Mouse (Mus musculus) heart, adult 2 months (tissue): Measurements from ENCODE around the gene Lipe. TPM values are rescaled to one million over a fixed set of nuclear protein-coding genes. Genes with fewer than 3 reads are reported as not detected.

Experiments used
- DNase-seq, 2 experiments: peaks; one replicate each; pipeline ENCODE4 v3.0.0; 2021
- H3K27ac ChIP-seq: fragments of 200-600 bp; 2 replicates; pipeline ENCODE4 v1.8.1; 2022
- H3K27me3 ChIP-seq: fragments of 200-500 bp; 2 replicates; pipeline ENCODE4 v1.6.1; 2012; ENCODE audit warnings: mild to moderate bottlenecking, low read length, inconsistent platforms, mixed read lengths; ENCODE audit not compliant: control insufficient read depth, insufficient read depth
- H3K36me3 ChIP-seq: fragments of 200-500 bp; 2 replicates; pipeline ENCODE4 v1.6.1; 2012; ENCODE audit warnings: low read length, inconsistent platforms; ENCODE audit not compliant: control insufficient read depth, insufficient read depth
- H3K4me1 ChIP-seq: fragments of 200-500 bp; 2 replicates; pipeline ENCODE4 v1.6.1; 2011; ENCODE audit warnings: low read length; ENCODE audit not compliant: control insufficient read depth, insufficient read depth
- H3K4me3 ChIP-seq: fragments of 200-600 bp; 2 replicates; pipeline ENCODE4 v1.8.1; 2022
- H3K79me2 ChIP-seq: fragments of 200-500 bp; replicated peaks from 2 replicates; pipeline ENCODE4 v1.6.1; 2012; ENCODE audit warnings: mild to moderate bottlenecking, inconsistent platforms, low read length, moderate library complexity, mixed read lengths; ENCODE audit not compliant: control insufficient read depth, insufficient read depth
- H3K9ac ChIP-seq: fragments of 200-500 bp; 2 replicates; pipeline ENCODE4 v1.6.1; 2012; ENCODE audit warnings: low read depth, mild to moderate bottlenecking, control low read depth, inconsistent platforms, low read length, mixed read lengths
- CTCF ChIP-seq: fragments of 200-600 bp; IDR thresholded peaks from 2 replicates; pipeline ENCODE4 v1.8.1; 2022; ENCODE audit warnings: antibody characterized with exemption, mild to moderate bottlenecking, moderate library complexity
- EP300 ChIP-seq: fragments of 200-500 bp; IDR thresholded peaks from 2 replicates; pipeline ENCODE4 v1.6.1; 2011; ENCODE audit warnings: low read depth, low read length, control low read depth; ENCODE audit not compliant: insufficient read depth
- POLR2A ChIP-seq: fragments of 200-500 bp; IDR thresholded peaks from 2 replicates; pipeline ENCODE4 v1.6.1; 2011; ENCODE audit warnings: mild to moderate bottlenecking, low read depth, low read length, control low read depth; ENCODE audit not compliant: insufficient read depth
- WGBS: fragments of 180-500 bp; shearing (Covaris S2); methylation state at CpG from one replicate; pipeline ENCODE4 v1.1.7; 2018; 5-methylcytosine and 5-hydroxymethylcytosine counted together
- intact Hi-C: fragments of 180-260 bp; cut with DNase I; formaldehyde crosslinking; loops from one replicate; pipeline ENCODE4 v1.15.1; 2025
- polyA plus RNA-seq: library from polyadenylated mRNA; depleted of rRNA; stranded (reverse); fragments of >200 nt; gene quantifications from 2 replicates; pipeline ENCODE4 v1.2.3, GENCODE M21; 2012
- total RNA-seq, 2 experiments: library from RNA; stranded (reverse); gene quantifications; 2 replicates each; pipeline ENCODE4 v1.2.3; 2021

Lipe gene
- total and polyA plus RNA-seq, 3 experiments, result 42.7 to 97.8 (median 44.1) TPM

GRCm38 (mm10) chr7:25378181-25379100 is 20.1 kb downstream of the Lipe start:
- DNase-seq, result no peak
- intact Hi-C loops, result loop anchor here (2.0 to 5.0 kb wide), 2 partner anchors 16 to 131 kb away; no protein-coding TSS in a partner anchor

GRCm38 (mm10) chr7:25377100-25377700 is 21.3 kb downstream of the Lipe start:
- WGBS, result 33% methylated on average over 8 of the region's 8 CpGs
- Histone ChIP-seq H3K9ac (no peak overlapping the region; the same call in 1 of the 2 replicates), H3K36me3 (peaks cover 2% of the 10 kb centered on the region), H3K27me3 (no peaks in the 10 kb centered on the region), H3K79me2 (no peaks in the 10 kb centered on the region), H3K27ac (no peak overlapping the region; the same call in 1 of the 2 replicates), H3K4me3 (peak overlapping the region; percentile 56), H3K4me1 (peaks cover 4% of the 10 kb centered on the region)
- TF ChIP-seq CTCF (peak; percentile 41), EP300 (no peak), POLR2A (no peak)
- DNase-seq, result no peak
- intact Hi-C loops, result loop anchor here (5.0 kb wide), 1 partner anchor 130 kb away; no protein-coding TSS in a partner anchor

More at GRCm38 (mm10) chr7:25378181-25379100, 20.1 kb downstream of the Lipe start:
- Histone ChIP-seq H3K36me3 (peaks cover 2% of the 10 kb centered on the region), H3K9ac (no peak overlapping the region), H3K4me1 (peaks cover 5% of the 10 kb centered on the region), H3K27me3 (no peaks in the 10 kb centered on the region), H3K27ac (no peak overlapping the region), H3K79me2 (no peaks in the 10 kb centered on the region), H3K4me3 (no peak overlapping the region)
- peak; percentile 52 for TF ChIP-seq POLR2A
- TF ChIP-seq EP300, result peak; percentile 21; the same call in 1 of the 2 replicates
- TF ChIP-seq CTCF, result no peak
- WGBS, result 74% methylated on average over 13 of the region's 13 CpGs

DNA sequence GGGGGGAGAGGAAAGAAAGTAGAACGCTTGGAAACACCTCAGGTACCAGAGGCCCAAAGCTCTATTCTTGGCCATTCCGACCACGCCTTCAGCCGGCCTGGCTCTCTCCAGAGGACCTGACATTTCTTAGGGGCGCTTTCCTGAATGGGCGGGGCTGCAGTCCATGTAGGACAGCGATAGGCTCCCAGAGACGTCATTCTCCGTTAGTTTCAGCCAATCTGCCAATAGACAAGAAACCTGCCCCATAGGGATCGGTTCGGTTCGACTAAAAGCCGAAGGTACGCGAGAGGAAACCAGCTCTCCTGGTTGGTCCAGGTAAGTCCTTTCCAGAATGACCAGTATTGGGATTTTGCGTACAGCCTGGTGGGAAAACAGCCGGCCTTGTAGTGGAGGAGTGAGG is 22.0 kb downstream of the Lipe start:
- Histone ChIP-seq H3K27ac (peak overlapping the region; percentile 63), H3K36me3 (peaks cover 2% of the 10 kb centered on the region), H3K4me1 (peaks cover 4% of the 10 kb centered on the region), H3K27me3 (no peaks in the 10 kb centered on the region), H3K4me3 (peak overlapping the region; percentile 56), H3K9ac (peak overlapping the region; percentile 43; the same call in 1 of the 2 replicates), H3K79me2 (no peaks in the 10 kb centered on the region)
- DNase-seq, result peak; percentile 87 to 90
- intact Hi-C loops, result loop anchor here (5.0 kb wide), 1 partner anchor 129 kb away; no protein-coding TSS in a partner anchor
- no peak for TF ChIP-seq POLR2A
- TF ChIP-seq CTCF, result peak; percentile 15; the same call in 1 of the 2 replicates
- 4% methylated on average over 17 of the region's 17 CpGs for WGBS

DNA sequence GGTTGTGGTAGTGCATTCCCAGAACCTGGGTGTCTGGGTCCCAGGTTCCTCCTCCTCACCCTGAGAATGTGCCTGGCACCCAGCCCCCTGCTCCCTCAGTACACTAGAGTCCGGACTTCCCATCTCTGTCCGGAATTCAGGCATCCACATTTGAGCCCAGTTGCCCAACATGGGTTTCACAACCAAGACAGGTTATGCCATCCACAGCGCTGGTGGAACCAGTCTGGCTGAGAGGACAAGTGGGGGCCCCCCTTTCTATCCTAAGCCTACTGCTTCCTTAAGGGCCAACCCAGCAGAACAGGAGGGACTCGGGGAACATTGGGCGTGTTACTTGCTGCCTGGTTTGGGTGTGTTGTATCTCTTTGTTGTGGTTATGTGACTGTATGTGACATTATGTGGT is 26.1 kb downstream of the Lipe start:
- no peak overlapping the region for H3K4me3 ChIP-seq
- H3K9ac ChIP-seq, result no peak overlapping the region
- WGBS, result 89% methylated on average over 5 of the region's 5 CpGs
- H3K27ac ChIP-seq, result no peak overlapping the region
- no peak for DNase-seq
- peaks cover 4% of the 10 kb centered on the region for H3K4me1 ChIP-seq
- intact Hi-C loops, result no loop called here
- no peaks in the 10 kb centered on the region for H3K36me3 ChIP-seq
- peaks cover 11% of the 10 kb centered on the region for H3K27me3 ChIP-seq
- TF ChIP-seq EP300 (no peak), CTCF (no peak), POLR2A (no peak)
- H3K79me2 ChIP-seq, result no peaks in the 10 kb centered on the region

DNA sequence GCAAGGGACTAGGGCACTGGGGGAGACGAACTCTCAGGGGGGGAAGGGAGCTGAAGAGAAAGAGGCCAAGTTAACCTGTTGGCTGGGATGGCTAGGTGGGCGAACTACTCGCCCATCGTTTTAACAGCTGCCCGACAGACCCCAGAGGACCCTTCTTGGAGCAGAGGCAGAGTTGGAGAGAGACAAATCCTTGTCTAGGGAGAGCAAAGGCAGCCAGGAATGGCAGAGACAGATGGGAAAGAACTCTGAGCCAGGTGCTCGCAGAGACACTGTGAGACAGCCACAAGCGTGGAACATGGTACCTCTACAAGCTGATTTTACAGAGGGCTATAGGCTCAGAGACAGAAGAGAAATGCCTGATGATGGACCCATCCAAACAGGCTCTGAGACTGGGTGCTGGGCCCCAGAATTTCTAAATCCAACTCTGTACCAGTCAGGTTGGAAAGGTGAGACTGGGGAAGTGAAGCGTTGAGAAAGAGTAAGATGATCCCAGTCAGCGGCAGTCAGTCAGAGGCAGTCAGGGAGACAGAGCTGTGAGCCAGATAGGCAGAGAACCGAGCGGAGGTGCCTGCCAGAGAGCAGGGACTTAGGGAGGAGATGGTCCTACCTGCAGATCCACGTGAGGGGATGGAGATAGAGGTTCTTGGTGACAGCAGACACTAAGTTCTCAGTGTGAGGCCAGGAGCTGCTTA is 29.3 kb downstream of the Lipe start, which contains the start of gene Cnfn:
Gene Cnfn (minus strand): TSS at position 667 of the 692 bp plus-strand sequence.
- Histone ChIP-seq H3K79me2 (no peaks in the 10 kb centered on the region), H3K4me1 (no peaks in the 10 kb centered on the region), H3K27me3 (peaks cover 11% of the 10 kb centered on the region), H3K4me3 (no peak within 1 kb of the TSS), H3K9ac (no peak within 1 kb of the TSS), H3K36me3 (no peaks in the 10 kb centered on the region), H3K27ac (no peak within 1 kb of the TSS)
- intact Hi-C loops, result loop anchor here (2.0 kb wide), 1 partner anchor 34 kb away; no protein-coding TSS in a partner anchor
- 58% methylated on average over 12 of the region's 12 CpGs for WGBS
- TF ChIP-seq POLR2A (no peak), EP300 (no peak), CTCF (no peak)
- DNase-seq, result no peak
